Mouse (Mus musculus) liver, embryonic 14.5 days (tissue): ENCODE data around the gene Mettl7b.

ENCODE experiments used
- CTCF ChIP-seq: IDR thresholded peaks from 2 replicates; pipeline ENCODE4 v1.5.1; 2016; ENCODE audit warnings: antibody characterized with exemption, low read depth, control low read depth
- EP300 ChIP-seq: IDR thresholded peaks from 2 replicates; pipeline ENCODE4 v1.6.1; 2016; ENCODE audit warnings: antibody characterized with exemption, low read depth

- TF ChIP-seq EP300 (no peak), CTCF (no peak)
Observed at GRCm38 (mm10) chr10:128965871-128966270, 5.1 kb upstream of the Mettl7b start.
